Mouse (Mus musculus): Measurements from ENCODE around the gene Rbfox1. TPM values are rescaled to one million over a fixed set of nuclear protein-coding genes. Genes with fewer than 3 reads are reported as not detected.

Gene Rbfox1
- polyA plus RNA-seq, 1 experiment from 2014 or later = 2.3 TPM

DNA sequence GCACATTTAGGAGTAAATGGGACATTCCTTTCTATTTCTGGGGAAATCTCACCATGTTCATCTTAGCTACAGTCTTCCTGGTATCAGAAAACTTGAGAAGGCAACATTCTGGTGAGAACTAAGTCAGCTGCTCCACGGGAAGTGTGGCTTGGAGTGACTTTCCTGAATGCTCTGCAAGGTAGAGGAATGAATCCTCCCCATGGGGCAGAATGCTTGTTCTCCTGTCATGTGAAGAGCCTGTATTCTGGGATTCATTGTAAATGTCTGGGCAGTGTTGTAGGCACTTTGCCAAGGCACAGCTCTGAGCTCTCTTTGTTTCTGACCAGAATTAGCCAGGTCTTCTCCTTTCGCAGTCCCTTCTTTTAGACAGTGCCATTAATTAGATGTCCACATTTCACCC lies 1211.9 kb downstream of the Rbfox1 start:
- H3K9me3 ChIP-seq (ENCODE audit: control insufficient read depth) = no peaks in the 10 kb centered on the region
- no peaks in the 10 kb centered on the region for H3K4me1 ChIP-seq (replicated peaks; ENCODE audit: control insufficient read depth, insufficient read depth, low read length)
- TF ChIP-seq CTCF (IDR thresholded peaks at IDR 0.05; ENCODE audit: low read depth) = no peak
- H3K36me3 ChIP-seq (ENCODE audit: control insufficient read depth, insufficient read depth) = no peaks in the 10 kb centered on the region
- H3K27ac ChIP-seq (ENCODE audit: low read depth, low read length) = no peak overlapping the region
- H3K4me3 ChIP-seq (ENCODE audit: low read depth, low read length) = no peak overlapping the region
- H3K4me2 ChIP-seq (replicated peaks; ENCODE audit: low read depth) = no peak overlapping the region
- ATAC-seq = no peak
- no peaks in the 10 kb centered on the region for H3K27me3 ChIP-seq (replicated peaks; ENCODE audit: control insufficient read depth, insufficient read depth, low read length)
- 66% methylated on average over 2 of the region's 2 CpGs for WGBS
- no peak overlapping the region for H3K9ac ChIP-seq (ENCODE audit: low read depth, low read length)

DNA sequence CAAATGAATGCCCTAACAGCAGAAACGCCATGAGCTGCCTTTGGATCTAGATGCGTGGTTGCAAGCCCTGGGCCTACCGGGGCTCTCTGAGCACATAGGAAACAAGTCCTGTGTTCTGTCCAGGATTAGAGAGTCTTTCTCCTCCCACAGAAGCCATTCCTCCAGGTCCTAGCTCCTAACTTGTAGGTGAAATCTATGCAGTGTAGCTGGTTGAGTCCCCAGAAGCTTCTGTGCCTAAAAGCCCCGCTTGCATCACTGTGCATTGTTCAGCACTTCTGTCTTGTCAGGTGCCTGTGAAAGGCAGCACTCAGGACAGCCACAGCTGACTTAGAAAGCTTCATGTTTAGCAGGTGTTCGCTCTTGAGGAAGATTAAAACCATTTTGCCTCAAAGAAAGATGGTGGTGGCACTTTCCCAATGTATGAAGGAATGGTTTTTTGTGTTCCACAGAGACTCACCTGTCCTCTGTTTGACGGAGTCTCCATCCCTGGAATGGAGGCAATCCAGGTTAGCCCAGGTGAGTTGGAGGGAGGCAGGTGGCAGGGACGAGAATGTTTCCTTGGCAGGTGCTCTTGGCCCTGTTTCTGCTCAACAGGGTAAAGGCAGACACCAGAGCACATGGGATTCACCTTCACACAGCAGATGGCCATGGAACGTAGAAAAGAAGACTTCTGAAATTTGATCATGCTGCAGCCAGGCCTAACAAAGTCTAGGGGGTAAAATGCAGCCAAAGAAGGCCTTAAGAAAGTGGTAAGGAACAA lies 1213.0 kb downstream of the Rbfox1 start:
- Histone ChIP-seq H3K9me3 (ENCODE audit: control insufficient read depth) (no peaks in the 10 kb centered on the region), H3K27me3 (replicated peaks; ENCODE audit: control insufficient read depth, insufficient read depth, low read length) (no peaks in the 10 kb centered on the region), H3K4me2 (replicated peaks; ENCODE audit: low read depth) (no peak overlapping the region), H3K36me3 (ENCODE audit: control insufficient read depth, insufficient read depth) (no peaks in the 10 kb centered on the region), H3K27ac (ENCODE audit: low read depth, low read length) (no peak overlapping the region), H3K4me1 (replicated peaks; ENCODE audit: control insufficient read depth, insufficient read depth, low read length) (no peaks in the 10 kb centered on the region), H3K9ac (ENCODE audit: low read depth, low read length) (no peak overlapping the region), H3K4me3 (ENCODE audit: low read depth, low read length) (no peak overlapping the region)
- no peak for ATAC-seq
- 88% methylated on average over 8 of the region's 8 CpGs for WGBS
- no peak for TF ChIP-seq CTCF (IDR thresholded peaks at IDR 0.05; ENCODE audit: low read depth)

GRCm38 (mm10) chr16:7099506-7100300 lies 1214.5 kb downstream of the Rbfox1 start:
- no peak overlapping the region for H3K27ac ChIP-seq (ENCODE audit: low read depth, low read length)
- 61% methylated on average over 11 of the region's 11 CpGs for WGBS
- ATAC-seq = no peak
- no peak for TF ChIP-seq CTCF (IDR thresholded peaks at IDR 0.05; ENCODE audit: low read depth)
- H3K4me3 ChIP-seq (ENCODE audit: low read depth, low read length) = no peak overlapping the region
- no peaks in the 10 kb centered on the region for H3K4me1 ChIP-seq (replicated peaks; ENCODE audit: control insufficient read depth, insufficient read depth, low read length)
- no peaks in the 10 kb centered on the region for H3K9me3 ChIP-seq (ENCODE audit: control insufficient read depth)
- no peaks in the 10 kb centered on the region for H3K27me3 ChIP-seq (replicated peaks; ENCODE audit: control insufficient read depth, insufficient read depth, low read length)
- H3K36me3 ChIP-seq (ENCODE audit: control insufficient read depth, insufficient read depth) = no peaks in the 10 kb centered on the region
- no peak overlapping the region for H3K9ac ChIP-seq (ENCODE audit: low read depth, low read length)
- H3K4me2 ChIP-seq (replicated peaks; ENCODE audit: low read depth) = no peak overlapping the region

DNA sequence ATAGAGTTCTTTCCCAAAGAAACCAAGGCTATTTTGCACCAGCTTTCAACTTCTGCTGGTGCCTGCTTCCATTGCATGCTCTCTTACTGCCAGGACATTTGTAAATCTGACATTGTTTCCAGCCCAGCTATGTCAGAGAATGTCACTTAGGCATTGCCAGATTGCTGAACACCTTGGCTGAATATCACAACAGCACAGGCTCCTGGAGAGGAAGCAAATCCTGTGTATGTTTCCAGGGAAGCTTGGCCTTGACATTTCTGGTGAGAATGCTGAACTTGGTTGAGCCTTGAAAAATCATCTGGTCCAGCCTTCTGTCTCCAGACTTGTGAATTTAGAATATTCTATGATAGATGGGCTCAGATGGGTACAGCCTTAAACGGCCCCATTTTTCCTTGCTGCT lies 1217.3 kb downstream of the Rbfox1 start:
- no peak for ATAC-seq
- 85% methylated on average over 1 of the region's 1 CpGs for WGBS
- H3K9ac ChIP-seq (ENCODE audit: low read depth, low read length) = no peak overlapping the region

GRCm38 (mm10) chr16:7103301-7103700 lies 1218.1 kb downstream of the Rbfox1 start:
- Histone ChIP-seq H3K4me3 (ENCODE audit: low read depth, low read length) (no peak overlapping the region), H3K36me3 (ENCODE audit: control insufficient read depth, insufficient read depth) (no peaks in the 10 kb centered on the region), H3K27ac (ENCODE audit: low read depth, low read length) (no peak overlapping the region), H3K27me3 (replicated peaks; ENCODE audit: control insufficient read depth, insufficient read depth, low read length) (no peaks in the 10 kb centered on the region), H3K9ac (ENCODE audit: low read depth, low read length) (no peak overlapping the region), H3K9me3 (ENCODE audit: control insufficient read depth) (no peaks in the 10 kb centered on the region), H3K4me1 (replicated peaks; ENCODE audit: control insufficient read depth, insufficient read depth, low read length) (no peaks in the 10 kb centered on the region), H3K4me2 (replicated peaks; ENCODE audit: low read depth) (no peak overlapping the region)
- WGBS = 82% methylated on average over 5 of the region's 5 CpGs
- no peak for ATAC-seq
- no peak for TF ChIP-seq CTCF (IDR thresholded peaks at IDR 0.05; ENCODE audit: low read depth)

More for the DNA sequence above, 1217.3 kb downstream of the Rbfox1 start:
- TF ChIP-seq CTCF (IDR thresholded peaks at IDR 0.05; ENCODE audit: low read depth) = no peak
- H3K27ac ChIP-seq (ENCODE audit: low read depth, low read length) = no peak overlapping the region
- H3K27me3 ChIP-seq (replicated peaks; ENCODE audit: control insufficient read depth, insufficient read depth, low read length) = no peaks in the 10 kb centered on the region
- H3K4me3 ChIP-seq (ENCODE audit: low read depth, low read length) = no peak overlapping the region
- no peaks in the 10 kb centered on the region for H3K36me3 ChIP-seq (ENCODE audit: control insufficient read depth, insufficient read depth)
- H3K9me3 ChIP-seq (ENCODE audit: control insufficient read depth) = no peaks in the 10 kb centered on the region
- no peak overlapping the region for H3K4me2 ChIP-seq (replicated peaks; ENCODE audit: low read depth)
- H3K4me1 ChIP-seq (replicated peaks; ENCODE audit: control insufficient read depth, insufficient read depth, low read length) = no peaks in the 10 kb centered on the region

DNA sequence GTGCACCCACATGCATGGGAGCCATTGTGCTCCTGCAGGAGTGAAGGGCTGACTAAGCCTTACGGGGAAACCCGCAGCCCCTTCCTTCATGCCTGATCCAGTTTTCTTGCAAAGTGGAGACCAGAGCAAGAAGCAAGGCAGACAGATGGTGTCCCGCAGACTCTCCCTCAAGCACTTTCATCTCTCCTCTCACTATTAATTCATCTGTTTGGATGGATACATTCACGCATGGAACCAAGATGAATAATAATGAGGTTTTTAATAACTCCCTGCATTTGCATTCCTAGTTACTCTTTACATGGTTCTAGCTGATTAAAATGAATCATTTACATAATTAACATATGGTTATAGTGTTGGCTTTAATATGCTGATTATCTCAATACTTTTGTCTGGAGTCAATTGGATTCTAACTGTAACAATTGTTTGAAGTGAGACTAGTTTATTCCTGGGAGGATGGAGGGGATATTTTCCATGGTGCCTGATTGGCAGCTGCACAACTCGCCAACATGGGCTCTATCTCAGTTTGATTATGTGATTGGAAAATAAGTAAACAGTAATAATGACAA lies 1221.4 kb downstream of the Rbfox1 start:
- no peaks in the 10 kb centered on the region for H3K9me3 ChIP-seq (ENCODE audit: control insufficient read depth)
- no peaks in the 10 kb centered on the region for H3K4me1 ChIP-seq (replicated peaks; ENCODE audit: control insufficient read depth, insufficient read depth, low read length)
- 87% methylated on average over 5 of the region's 5 CpGs for WGBS
- H3K36me3 ChIP-seq (ENCODE audit: control insufficient read depth, insufficient read depth) = no peaks in the 10 kb centered on the region
- ATAC-seq = no peak
- no peak overlapping the region for H3K9ac ChIP-seq (ENCODE audit: low read depth, low read length)
- no peak overlapping the region for H3K4me3 ChIP-seq (ENCODE audit: low read depth, low read length)
- no peak overlapping the region for H3K27ac ChIP-seq (ENCODE audit: low read depth, low read length)
- H3K27me3 ChIP-seq (replicated peaks; ENCODE audit: control insufficient read depth, insufficient read depth, low read length) = no peaks in the 10 kb centered on the region
- no peak overlapping the region for H3K4me2 ChIP-seq (replicated peaks; ENCODE audit: low read depth)
- TF ChIP-seq CTCF (IDR thresholded peaks at IDR 0.05; ENCODE audit: low read depth) = no peak
